Mouse (Mus musculus) mature B cell (primary cell): ENCODE measurements around the gene Saa1.

Source experiments
- in situ Hi-C: fragments of 300-500 bp; cut with MboI; formaldehyde crosslinking; loops from 2 replicates; pipeline ENCODE4 v1.14.3; 2019

Gene Saa1

DNA sequence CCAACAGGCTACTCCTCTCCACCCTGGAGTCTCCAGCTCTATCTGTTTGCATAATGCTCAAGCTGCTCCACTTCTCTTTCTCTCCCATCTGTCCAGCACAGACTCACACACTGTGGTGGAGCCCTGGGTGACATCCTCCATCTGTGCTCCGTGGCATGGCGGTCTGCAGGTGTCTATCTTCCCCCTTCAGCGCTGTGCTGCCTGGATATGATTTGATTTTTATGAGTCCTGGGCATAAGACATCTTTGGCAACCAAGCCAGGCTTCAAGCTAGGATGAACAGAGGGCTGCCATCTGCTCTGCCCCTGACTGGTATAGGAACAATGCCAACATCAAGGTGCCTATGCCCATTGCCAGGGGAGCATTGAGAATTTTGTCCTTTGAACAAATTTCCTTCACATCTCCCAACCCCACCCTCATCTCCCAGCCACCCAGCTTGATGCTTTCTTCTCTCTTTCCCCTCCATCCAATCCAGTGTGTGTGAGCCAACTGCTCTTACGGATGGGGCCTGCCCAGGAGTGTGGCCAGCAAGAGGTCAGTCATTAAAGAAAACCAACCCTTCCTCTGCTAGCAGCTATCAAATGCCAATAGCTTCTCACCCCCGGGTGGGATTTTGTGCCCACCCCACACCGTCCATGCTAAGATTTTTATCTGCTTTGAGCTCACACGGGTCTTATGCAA is 24.0 kb downstream of the Saa1 start:
- in situ Hi-C loops = no loop called here

GRCm38 (mm10) chr7:46716897-46717296 is 25.9 kb downstream of the Saa1 start:
- in situ Hi-C loops = no loop called here

DNA sequence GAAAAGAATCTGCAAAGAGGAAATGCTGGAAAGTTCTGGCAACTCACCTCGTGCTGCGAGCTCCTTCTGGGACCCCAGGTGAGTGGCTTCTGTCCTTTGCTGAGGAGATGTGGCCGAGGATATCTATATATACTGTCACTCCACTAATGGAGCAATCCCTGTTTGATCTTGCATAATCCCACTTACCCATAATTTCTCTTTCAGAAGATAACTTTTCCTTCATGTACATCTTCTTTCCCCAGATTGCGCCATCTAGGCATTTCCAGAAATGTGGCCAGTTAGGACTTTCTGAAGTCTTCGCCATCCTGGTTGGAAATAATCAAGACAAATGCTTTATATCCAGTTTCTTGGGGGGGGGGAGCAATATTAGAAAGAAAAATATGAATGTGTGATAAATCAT is 27.2 kb downstream of the Saa1 start, which contains the start of gene Saa3:
Gene Saa3 (minus strand): TSS at position 101 of the 400 bp plus-strand sequence.
- in situ Hi-C loops = no loop called here

- in situ Hi-C loops = no loop called here
These were observed 28.3 kb downstream of the Saa1 start for GRCm38 (mm10) chr7:46714518-46714917.

- in situ Hi-C loops = no loop called here
These were observed 30.5 kb downstream of the Saa1 start for GRCm38 (mm10) chr7:46712250-46712649.

DNA sequence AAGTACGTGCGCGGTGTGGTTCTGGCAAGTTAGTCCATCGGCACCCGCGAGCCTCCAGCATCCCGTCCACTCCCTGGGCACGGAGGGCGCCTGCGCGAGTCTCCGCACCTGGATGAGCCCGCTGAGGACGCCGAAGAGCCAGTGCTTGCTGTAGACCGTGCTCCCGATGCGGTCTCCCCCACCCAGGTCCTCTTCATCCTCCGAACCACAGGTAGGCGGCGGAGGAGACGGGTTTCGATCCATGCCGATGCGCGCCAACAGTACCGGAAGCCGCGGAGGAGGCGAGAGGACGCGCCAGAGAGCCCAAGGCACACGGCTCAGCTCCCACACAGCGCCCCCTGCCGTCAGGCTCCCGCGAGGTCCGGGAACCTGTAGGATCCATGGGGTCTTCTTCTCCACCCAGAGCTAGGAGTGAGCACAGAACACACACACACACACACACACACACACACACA is 32.4 kb downstream of the Saa1 start, which contains the start of gene Saal1:
Gene Saal1 (minus strand): TSS at position 291 of the 455 bp plus-strand sequence.
- in situ Hi-C loops = no loop called here

GRCm38 (mm10) chr7:46700521-46701025 is 42.2 kb downstream of the Saa1 start:
- in situ Hi-C loops = no loop called here

DNA sequence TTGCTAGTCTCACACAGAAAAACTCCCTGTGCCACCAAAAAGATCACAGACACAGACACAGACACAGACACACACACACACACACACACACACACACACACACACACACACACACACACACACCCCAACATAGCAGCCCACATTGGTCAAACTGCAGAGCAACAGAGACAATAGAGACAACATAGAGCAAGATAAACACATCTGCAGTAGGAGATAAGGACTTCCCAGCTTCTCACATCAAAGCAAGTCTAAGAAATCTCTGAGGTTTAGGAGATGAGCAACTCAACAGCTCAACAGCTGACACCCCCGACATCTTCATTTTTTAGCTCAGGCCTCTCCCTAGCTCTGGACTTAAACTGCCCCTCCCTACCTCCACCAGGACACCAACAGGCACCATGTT is 46.0 kb downstream of the Saa1 start:
- in situ Hi-C loops = no loop called here
